Mouse (Mus musculus): ENCODE results near the gene Armc2. TPM values are rescaled to one million over a fixed set of nuclear protein-coding genes. Genes with fewer than 3 reads are reported as not detected.

Gene Armc2
- polyA plus RNA-seq, 1 experiment from 2014 or later, result 2.4 TPM

DNA sequence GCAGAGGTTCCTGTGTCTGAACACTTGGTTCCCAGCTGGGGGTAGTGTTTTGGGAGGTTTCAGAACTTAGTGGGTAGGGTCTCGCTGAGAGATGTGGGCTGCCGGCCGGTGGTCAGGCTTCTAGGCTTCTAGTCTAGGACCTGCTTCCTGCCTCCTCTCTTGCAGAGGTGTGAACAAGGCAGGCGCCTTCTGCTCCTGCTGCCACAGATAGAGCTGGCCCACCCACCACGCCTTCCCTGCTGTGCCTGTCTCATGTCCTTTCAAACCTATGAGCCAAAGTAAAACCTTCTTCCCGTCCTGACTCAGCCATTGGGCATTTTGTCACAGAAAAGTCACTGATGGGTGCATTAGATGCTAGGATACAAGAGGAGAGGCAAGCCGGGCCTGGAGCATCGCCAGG, 22.1 kb downstream of the Armc2 start:
- ATAC-seq (replicated peaks; ENCODE audit: insufficient number of reproducible peaks, low FRiP score, low TSS enrichment, low read depth) (no peak), DNase-seq (ENCODE audit: low spot score) (no peak)
- Histone ChIP-seq H3K9ac (replicated peaks; ENCODE audit: low read length) (no peak overlapping the region), H3K4me1 (ENCODE audit: control insufficient read depth, insufficient read depth, low read length) (no peaks in the 10 kb centered on the region), H3K36me3 (replicated peaks; ENCODE audit: control insufficient read depth, insufficient read depth, low read depth, low read length) (no peaks in the 10 kb centered on the region), H3K9me3 (replicated peaks; ENCODE audit: control insufficient read depth, low read length) (no peaks in the 10 kb centered on the region), H3K4me3 (ENCODE audit: low read depth, low read length) (no peak overlapping the region), H3K27me3 (ENCODE audit: control insufficient read depth, insufficient read depth, low read length) (no peaks in the 10 kb centered on the region), H3K27ac (replicated peaks; ENCODE audit: low read depth, low read length) (no peak overlapping the region), H3K4me2 (ENCODE audit: low read depth, low read length) (no peak overlapping the region)
- WGBS, result 71% methylated on average over 8 of the region's 8 CpGs

DNA sequence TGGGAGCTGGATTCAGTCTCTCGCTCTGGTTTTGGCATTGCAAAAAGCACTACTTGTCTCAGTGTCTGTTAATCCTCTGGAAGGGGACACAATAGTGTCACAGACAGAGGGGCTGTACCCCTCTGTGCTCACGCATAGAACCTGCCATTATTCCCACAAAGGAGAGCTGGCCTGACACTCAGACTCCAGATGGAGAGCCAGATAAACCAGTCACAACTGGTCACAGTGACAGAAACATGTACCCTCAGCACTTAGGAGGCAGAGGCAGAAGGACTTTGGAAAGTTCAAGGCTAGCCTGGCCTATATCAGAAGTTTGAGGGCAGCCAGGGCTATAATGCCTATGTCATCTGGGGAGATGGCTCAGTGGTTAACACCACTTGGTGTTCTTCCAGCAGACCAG, 23.2 kb downstream of the Armc2 start:
- Histone ChIP-seq H3K4me2 (ENCODE audit: low read depth, low read length) (no peak overlapping the region), H3K27ac (replicated peaks; ENCODE audit: low read depth, low read length) (no peak overlapping the region), H3K9ac (replicated peaks; ENCODE audit: low read length) (no peak overlapping the region), H3K9me3 (replicated peaks; ENCODE audit: control insufficient read depth, low read length) (no peaks in the 10 kb centered on the region), H3K27me3 (ENCODE audit: control insufficient read depth, insufficient read depth, low read length) (no peaks in the 10 kb centered on the region), H3K36me3 (replicated peaks; ENCODE audit: control insufficient read depth, insufficient read depth, low read depth, low read length) (no peaks in the 10 kb centered on the region), H3K4me1 (ENCODE audit: control insufficient read depth, insufficient read depth, low read length) (no peaks in the 10 kb centered on the region), H3K4me3 (ENCODE audit: low read depth, low read length) (no peak overlapping the region)
- DNase-seq (ENCODE audit: low spot score) (no peak), ATAC-seq (replicated peaks; ENCODE audit: insufficient number of reproducible peaks, low FRiP score, low TSS enrichment, low read depth) (no peak)
- WGBS, result 66% methylated on average over 2 of the region's 2 CpGs

DNA sequence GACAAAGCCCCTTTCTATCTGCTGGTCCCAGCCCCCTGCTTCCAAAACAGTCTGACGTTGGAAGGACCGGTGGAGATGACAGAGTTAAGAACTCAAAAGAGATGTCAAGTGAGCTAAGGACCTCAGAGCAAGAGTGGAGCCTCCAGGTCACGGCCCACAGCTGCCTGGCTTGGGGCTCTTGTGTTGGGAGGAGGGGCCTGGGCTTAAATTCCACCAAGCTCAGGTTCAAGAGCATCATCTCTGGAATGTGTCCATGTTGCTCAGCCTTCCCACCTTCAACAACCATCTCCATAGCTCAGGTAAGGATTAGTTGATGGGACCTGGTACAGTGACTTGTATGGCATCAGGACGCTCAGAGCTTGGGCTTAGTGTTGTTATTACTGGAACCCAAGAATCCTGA, 23.7 kb downstream of the Armc2 start:
- DNase-seq (ENCODE audit: low spot score) (no peak), ATAC-seq (replicated peaks; ENCODE audit: insufficient number of reproducible peaks, low FRiP score, low TSS enrichment, low read depth) (no peak)
- Histone ChIP-seq H3K36me3 (replicated peaks; ENCODE audit: control insufficient read depth, insufficient read depth, low read depth, low read length) (no peaks in the 10 kb centered on the region), H3K9me3 (replicated peaks; ENCODE audit: control insufficient read depth, low read length) (no peaks in the 10 kb centered on the region), H3K4me3 (ENCODE audit: low read depth, low read length) (no peak overlapping the region), H3K9ac (replicated peaks; ENCODE audit: low read length) (no peak overlapping the region), H3K4me2 (ENCODE audit: low read depth, low read length) (no peak overlapping the region), H3K27ac (replicated peaks; ENCODE audit: low read depth, low read length) (no peak overlapping the region), H3K27me3 (ENCODE audit: control insufficient read depth, insufficient read depth, low read length) (no peaks in the 10 kb centered on the region), H3K4me1 (ENCODE audit: control insufficient read depth, insufficient read depth, low read length) (no peaks in the 10 kb centered on the region)
- 57% methylated on average over 4 of the region's 4 CpGs for WGBS

DNA sequence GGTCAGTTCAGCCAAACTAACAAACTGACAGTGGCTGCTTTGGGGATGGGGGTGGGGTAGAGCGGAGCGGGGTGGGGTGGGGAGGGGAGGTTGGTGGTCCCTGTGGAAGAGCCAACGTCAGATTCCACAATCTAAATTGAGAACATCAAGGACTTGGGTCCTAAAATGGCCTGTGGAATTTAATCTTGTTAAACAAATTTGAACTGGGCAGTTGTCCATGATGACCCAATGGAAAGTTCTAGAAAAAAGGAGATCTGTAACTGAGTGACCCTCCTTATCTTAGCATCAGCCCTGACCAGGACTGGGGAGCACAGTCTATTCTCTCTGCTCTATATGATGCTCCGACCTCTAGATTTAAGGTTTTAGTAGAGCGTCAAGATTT, 26.2 kb downstream of the Armc2 start:
- 64% methylated on average over 5 of the region's 5 CpGs for WGBS
- no peaks in the 10 kb centered on the region for H3K9me3 ChIP-seq (replicated peaks; ENCODE audit: control insufficient read depth, low read length)
- ATAC-seq (replicated peaks; ENCODE audit: insufficient number of reproducible peaks, low FRiP score, low TSS enrichment, low read depth), result no peak

DNA sequence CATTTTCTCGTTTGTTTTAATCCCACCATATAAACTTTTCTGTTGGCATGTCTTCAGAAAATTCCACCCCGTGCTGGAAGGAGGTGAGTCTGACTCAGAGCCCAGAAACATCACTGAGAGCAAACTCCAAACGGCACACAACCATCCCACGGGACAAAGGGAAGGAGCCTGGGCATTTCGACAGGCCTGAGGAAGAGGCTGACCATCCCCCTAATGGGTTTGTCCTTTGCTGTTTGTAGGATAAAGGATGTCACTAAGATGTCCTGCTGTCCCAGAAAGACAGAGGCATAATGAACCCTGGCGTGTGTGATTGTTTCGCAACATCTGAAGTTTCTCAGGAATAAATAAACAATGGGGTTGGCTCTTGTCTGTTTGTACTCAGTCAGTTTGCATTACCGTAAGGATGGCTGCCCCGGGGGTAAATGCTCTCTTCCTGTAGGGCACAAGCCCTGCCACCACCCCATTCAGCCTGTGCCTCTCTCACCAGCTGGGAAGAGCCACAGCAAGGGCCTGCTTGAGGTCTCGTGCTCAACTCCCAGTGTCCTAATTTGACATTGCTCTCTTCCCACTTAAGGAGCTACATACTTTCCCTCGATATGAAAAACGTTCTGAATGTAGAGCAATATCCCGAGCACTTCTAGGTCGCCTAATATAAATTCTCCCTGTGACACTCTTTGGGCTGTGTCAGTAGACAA, 26.7 kb downstream of the Armc2 start:
- Histone ChIP-seq H3K9me3 (replicated peaks; ENCODE audit: control insufficient read depth, low read length) (no peaks in the 10 kb centered on the region), H3K36me3 (replicated peaks; ENCODE audit: control insufficient read depth, insufficient read depth, low read depth, low read length) (no peaks in the 10 kb centered on the region), H3K4me1 (ENCODE audit: control insufficient read depth, insufficient read depth, low read length) (no peaks in the 10 kb centered on the region), H3K27me3 (ENCODE audit: control insufficient read depth, insufficient read depth, low read length) (no peaks in the 10 kb centered on the region), H3K9ac (replicated peaks; ENCODE audit: low read length) (no peak overlapping the region), H3K4me3 (ENCODE audit: low read depth, low read length) (no peak overlapping the region), H3K27ac (replicated peaks; ENCODE audit: low read depth, low read length) (no peak overlapping the region), H3K4me2 (ENCODE audit: low read depth, low read length) (no peak overlapping the region; the same call in 1 of the 2 replicates)
- ATAC-seq (replicated peaks; ENCODE audit: insufficient number of reproducible peaks, low FRiP score, low TSS enrichment, low read depth), result no peak
- DNase-seq (ENCODE audit: low spot score), result no peak
- WGBS, result 23% methylated on average over 14 of the region's 14 CpGs

More for the DNA sequence above, 26.2 kb downstream of the Armc2 start:
- Histone ChIP-seq H3K4me2 (ENCODE audit: low read depth, low read length) (no peak overlapping the region), H3K36me3 (replicated peaks; ENCODE audit: control insufficient read depth, insufficient read depth, low read depth, low read length) (no peaks in the 10 kb centered on the region), H3K9ac (replicated peaks; ENCODE audit: low read length) (no peak overlapping the region), H3K27ac (replicated peaks; ENCODE audit: low read depth, low read length) (no peak overlapping the region), H3K27me3 (ENCODE audit: control insufficient read depth, insufficient read depth, low read length) (no peaks in the 10 kb centered on the region), H3K4me3 (ENCODE audit: low read depth, low read length) (no peak overlapping the region), H3K4me1 (ENCODE audit: control insufficient read depth, insufficient read depth, low read length) (no peaks in the 10 kb centered on the region)
- no peak for DNase-seq (ENCODE audit: low spot score)

DNA sequence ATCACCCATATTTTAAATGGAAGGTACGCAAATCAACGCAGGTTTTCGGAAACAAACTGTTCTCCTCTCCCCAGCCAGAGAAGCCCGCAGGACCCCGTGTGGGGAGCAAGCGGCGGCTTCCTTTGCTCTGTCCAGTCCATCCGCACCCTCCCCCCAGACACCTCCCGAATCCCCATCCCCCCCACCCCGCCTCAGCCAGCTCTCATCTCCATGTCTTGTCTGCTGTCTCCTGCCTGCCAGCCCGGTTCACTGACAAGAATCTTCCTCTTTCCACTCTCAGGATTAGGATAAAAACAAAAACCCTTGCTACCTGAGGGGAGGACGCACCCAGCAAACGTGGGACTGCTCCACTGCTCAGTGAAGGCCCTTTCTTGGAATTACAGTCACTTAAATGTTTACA, 27.3 kb downstream of the Armc2 start:
- no peak overlapping the region for H3K27ac ChIP-seq (replicated peaks; ENCODE audit: low read depth, low read length)
- no peak overlapping the region for H3K9ac ChIP-seq (replicated peaks; ENCODE audit: low read length)
- H3K4me3 ChIP-seq (ENCODE audit: low read depth, low read length), result no peak overlapping the region
- H3K4me2 ChIP-seq (ENCODE audit: low read depth, low read length), result no peak overlapping the region
- no peak for ATAC-seq (replicated peaks; ENCODE audit: insufficient number of reproducible peaks, low FRiP score, low TSS enrichment, low read depth)
- no peak for DNase-seq (ENCODE audit: low spot score)
- no peaks in the 10 kb centered on the region for H3K4me1 ChIP-seq (ENCODE audit: control insufficient read depth, insufficient read depth, low read length)
- no peaks in the 10 kb centered on the region for H3K36me3 ChIP-seq (replicated peaks; ENCODE audit: control insufficient read depth, insufficient read depth, low read depth, low read length)
- no peaks in the 10 kb centered on the region for H3K9me3 ChIP-seq (replicated peaks; ENCODE audit: control insufficient read depth, low read length)
- WGBS, result 14% methylated on average over 13 of the region's 13 CpGs
- no peaks in the 10 kb centered on the region for H3K27me3 ChIP-seq (ENCODE audit: control insufficient read depth, insufficient read depth, low read length)

DNA sequence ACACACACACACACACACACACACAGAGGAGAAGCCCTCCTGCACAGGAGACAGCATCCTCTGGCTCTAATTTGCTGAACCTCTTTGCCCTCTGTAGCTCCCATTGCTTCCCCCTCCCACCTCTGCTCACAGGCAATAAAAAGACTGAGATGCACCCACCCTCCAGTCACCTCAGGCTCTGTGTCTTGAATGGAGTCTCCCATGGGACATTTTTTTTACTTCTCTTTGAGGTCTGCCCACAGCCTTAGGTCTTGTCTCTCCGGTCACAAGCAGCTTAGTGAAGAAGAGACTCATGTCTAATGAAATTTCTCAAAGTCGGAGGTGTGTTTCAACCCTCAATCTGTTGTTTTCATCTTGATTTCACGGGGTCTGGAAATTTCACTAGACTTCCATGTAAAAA, 29.3 kb downstream of the Armc2 start:
- DNase-seq (ENCODE audit: low spot score), result no peak
- no peak for ATAC-seq (replicated peaks; ENCODE audit: insufficient number of reproducible peaks, low FRiP score, low TSS enrichment, low read depth)
- Histone ChIP-seq H3K9me3 (replicated peaks; ENCODE audit: control insufficient read depth, low read length) (no peaks in the 10 kb centered on the region), H3K27me3 (ENCODE audit: control insufficient read depth, insufficient read depth, low read length) (no peaks in the 10 kb centered on the region), H3K4me2 (ENCODE audit: low read depth, low read length) (no peak overlapping the region), H3K9ac (replicated peaks; ENCODE audit: low read length) (no peak overlapping the region), H3K4me1 (ENCODE audit: control insufficient read depth, insufficient read depth, low read length) (no peaks in the 10 kb centered on the region), H3K4me3 (ENCODE audit: low read depth, low read length) (no peak overlapping the region), H3K27ac (replicated peaks; ENCODE audit: low read depth, low read length) (no peak overlapping the region), H3K36me3 (replicated peaks; ENCODE audit: control insufficient read depth, insufficient read depth, low read depth, low read length) (no peaks in the 10 kb centered on the region)
- WGBS, result 90% methylated on average over 3 of the region's 3 CpGs

DNA sequence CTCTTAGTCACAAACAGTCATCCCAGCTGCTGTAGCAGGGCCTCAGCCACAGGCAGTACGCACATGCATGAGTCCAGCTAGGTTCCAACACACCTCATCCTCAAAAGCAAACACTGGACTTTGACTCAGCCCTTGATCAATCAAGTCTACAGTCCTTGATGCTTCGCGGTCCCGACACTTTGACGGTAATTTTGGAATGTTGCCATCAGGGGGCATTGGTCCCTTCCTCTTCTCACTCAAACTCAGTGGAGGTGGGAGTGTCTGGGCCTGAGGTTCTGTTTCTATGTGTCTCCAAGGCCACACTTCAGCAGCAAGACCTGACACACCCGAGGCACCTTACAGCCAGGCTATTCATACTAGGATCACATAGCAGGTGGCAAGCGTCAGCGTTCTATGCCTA, 32.1 kb downstream of the Armc2 start:
- H3K4me2 ChIP-seq (ENCODE audit: low read depth, low read length), result no peak overlapping the region
- WGBS, result 87% methylated on average over 8 of the region's 8 CpGs

More for the DNA sequence above, 32.1 kb downstream of the Armc2 start:
- Histone ChIP-seq H3K9me3 (replicated peaks; ENCODE audit: control insufficient read depth, low read length) (no peaks in the 10 kb centered on the region), H3K27ac (replicated peaks; ENCODE audit: low read depth, low read length) (no peak overlapping the region), H3K9ac (replicated peaks; ENCODE audit: low read length) (no peak overlapping the region), H3K36me3 (replicated peaks; ENCODE audit: control insufficient read depth, insufficient read depth, low read depth, low read length) (no peaks in the 10 kb centered on the region), H3K4me1 (ENCODE audit: control insufficient read depth, insufficient read depth, low read length) (no peaks in the 10 kb centered on the region), H3K4me3 (ENCODE audit: low read depth, low read length) (no peak overlapping the region), H3K27me3 (ENCODE audit: control insufficient read depth, insufficient read depth, low read length) (no peaks in the 10 kb centered on the region)
- no peak for DNase-seq (ENCODE audit: low spot score)
- ATAC-seq (replicated peaks; ENCODE audit: insufficient number of reproducible peaks, low FRiP score, low TSS enrichment, low read depth), result no peak
